Mouse (Mus musculus) CH12.LX (cell line): ENCODE results near the gene Gbp3. TPM values are rescaled to one million over a fixed set of nuclear protein-coding genes. Genes with fewer than 3 reads are reported as not detected.
A peak's percentile ranks its signal among the peaks of the same experiment; 100 is the strongest.

Source experiments
- DNase-seq: peaks from one replicate; pipeline ENCODE4 v3.0.0-alpha.2; 2013; ENCODE audit errors: extremely low read depth
- H3K27ac ChIP-seq: 2 replicates; pipeline ENCODE4 v1.5.1; 2012; ENCODE audit warnings: low read depth, mild to moderate bottlenecking, control low read depth, moderate library complexity; ENCODE audit not compliant: insufficient read depth
- H3K27me3 ChIP-seq: replicated peaks from 2 replicates; pipeline ENCODE3; 2012; ENCODE audit warnings: inconsistent platforms
- H3K36me3 ChIP-seq, 2 experiments: replicated peaks in 1 of 2; 2 replicates each; pipeline versions ENCODE3 to v1.6.1; 2012; ENCODE audit warnings: inconsistent platforms in 1 of 2, low read length in 1 of 2, mild to moderate bottlenecking in 1 of 2, mixed read lengths in 1 of 2, moderate library complexity in 1 of 2; ENCODE audit not compliant: control insufficient read depth in 1 of 2, insufficient read depth in 1 of 2
- H3K4me1 ChIP-seq, 2 experiments: 2 replicates each; pipeline ENCODE4 v1.6.1; 2012; ENCODE audit warnings: inconsistent platforms in 1 of 2, moderate library complexity in 1 of 2; ENCODE audit not compliant: insufficient read depth in 2 of 2, control insufficient read depth in 1 of 2
- H3K4me2 ChIP-seq: 2 replicates; pipeline ENCODE4 v1.6.1; 2012; ENCODE audit warnings: low read depth, mild to moderate bottlenecking, control low read depth; ENCODE audit not compliant: poor library complexity, insufficient read depth, severe bottlenecking
- H3K4me3 ChIP-seq, 3 experiments: fragments of 150-350 bp in 1 of 3; sonication (generic) in 1 of 3; replicated peaks in 1 of 3; 2 replicates each; pipeline versions ENCODE3 to v1.5.1; 2011 to 2012; ENCODE audit warnings: low read depth in 2 of 3, low read length in 2 of 3, mild to moderate bottlenecking in 2 of 3, moderate library complexity in 2 of 3, control low read depth in 1 of 3, improper control_type of control experiment in 1 of 3, inconsistent platforms in 1 of 3, mixed read lengths in 1 of 3; ENCODE audit not compliant: poor library complexity in 1 of 3
- H3K79me2 ChIP-seq: replicated peaks from 2 replicates; pipeline ENCODE4 v1.6.1; 2012; ENCODE audit warnings: mild to moderate bottlenecking, moderate library complexity; ENCODE audit not compliant: control insufficient read depth, poor library complexity, insufficient read depth, severe bottlenecking; ENCODE audit errors: extremely low read depth
- H3K9ac ChIP-seq: 2 replicates; pipeline ENCODE4 v1.6.1; 2012; ENCODE audit warnings: low read depth, mild to moderate bottlenecking, control low read depth, moderate library complexity; ENCODE audit not compliant: insufficient read depth
- H3K9me3 ChIP-seq: replicated peaks from 2 replicates; pipeline ENCODE3; 2012; ENCODE audit warnings: low read length, inconsistent platforms, mixed read lengths
- BHLHE40 ChIP-seq: IDR thresholded peaks from 2 replicates; pipeline ENCODE4 v1.6.1; 2011; ENCODE audit warnings: mild to moderate bottlenecking, low read depth, low read length, improper control_type of control experiment
- CHD1 ChIP-seq: IDR thresholded peaks from 2 replicates; pipeline ENCODE4 v1.6.1; 2012; ENCODE audit warnings: low read depth, low read length, improper control_type of control experiment, inconsistent platforms
- CHD2 ChIP-seq: IDR thresholded peaks from 2 replicates; pipeline ENCODE4 v1.6.1; 2011; ENCODE audit warnings: low read length, improper control_type of control experiment
- E2F4 ChIP-seq: IDR thresholded peaks from 2 replicates; pipeline ENCODE4 v1.6.1; 2011; ENCODE audit warnings: low read depth, low read length, improper control_type of control experiment; ENCODE audit not compliant: insufficient replicate concordance
- EP300 ChIP-seq: IDR thresholded peaks from 2 replicates; pipeline ENCODE4 v1.6.1; 2011; ENCODE audit warnings: low read length, improper control_type of control experiment
- ETS1 ChIP-seq: conservative IDR thresholded peaks from 2 replicates; pipeline ENCODE4 v1.6.1; 2012; ENCODE audit warnings: low read depth, mild to moderate bottlenecking, inconsistent platforms, low read length, improper control_type of control experiment, moderate library complexity
- GABPA ChIP-seq: IDR thresholded peaks from 2 replicates; pipeline ENCODE4 v1.6.1; 2012; ENCODE audit warnings: low read depth, low read length, improper control_type of control experiment, inconsistent platforms; ENCODE audit not compliant: insufficient replicate concordance
- HCFC1 ChIP-seq: IDR thresholded peaks from 2 replicates; pipeline ENCODE4 v1.6.1; 2012; ENCODE audit warnings: low read depth, mild to moderate bottlenecking, inconsistent platforms, low read length, improper control_type of control experiment
- JUN ChIP-seq: IDR thresholded peaks from 2 replicates; pipeline ENCODE4 v1.6.1; 2011; ENCODE audit warnings: low read depth, mild to moderate bottlenecking, low read length, improper control_type of control experiment, moderate library complexity; ENCODE audit not compliant: insufficient read depth
- KAT2A ChIP-seq: IDR thresholded peaks from 2 replicates; pipeline ENCODE4 v1.6.1; 2012; ENCODE audit warnings: low read length, improper control_type of control experiment, inconsistent platforms; ENCODE audit not compliant: insufficient replicate concordance
- MAFK ChIP-seq: IDR thresholded peaks from 2 replicates; pipeline ENCODE4 v1.6.1; 2011; ENCODE audit warnings: low read length, improper control_type of control experiment; ENCODE audit not compliant: insufficient replicate concordance
- MAX ChIP-seq: IDR thresholded peaks from 2 replicates; pipeline ENCODE4 v1.6.1; 2011; ENCODE audit warnings: low read length, improper control_type of control experiment
- MAZ ChIP-seq: IDR thresholded peaks from 2 replicates; pipeline ENCODE4 v1.6.1; 2012; ENCODE audit warnings: low read depth, mild to moderate bottlenecking, inconsistent platforms, low read length, improper control_type of control experiment, moderate library complexity
- MEF2A ChIP-seq: IDR thresholded peaks from 2 replicates; pipeline ENCODE4 v1.6.1; 2014; ENCODE audit warnings: low read depth, mild to moderate bottlenecking, inconsistent platforms, low read length, improper control_type of control experiment, borderline replicate concordance
- MXI1 ChIP-seq: IDR thresholded peaks from 2 replicates; pipeline ENCODE4 v1.6.1; 2011; ENCODE audit warnings: mild to moderate bottlenecking, low read depth, low read length, improper control_type of control experiment
- NELFE ChIP-seq: IDR thresholded peaks from 2 replicates; pipeline ENCODE4 v1.6.1; 2011; ENCODE audit warnings: low read depth, low read length, improper control_type of control experiment
- PAX5 ChIP-seq: IDR thresholded peaks from 2 replicates; pipeline ENCODE4 v1.6.1; 2012; ENCODE audit warnings: low read length, inconsistent platforms, mixed read lengths
- POLR2A ChIP-seq: IDR thresholded peaks from 2 replicates; pipeline ENCODE4 v1.6.1; 2011; ENCODE audit warnings: low read depth, mild to moderate bottlenecking, improper control_type of control experiment, low read length
- RCOR1 ChIP-seq: conservative IDR thresholded peaks from 2 replicates; pipeline ENCODE4 v1.6.1; 2012; ENCODE audit warnings: low read depth, mild to moderate bottlenecking, inconsistent platforms, low read length, improper control_type of control experiment
- TBP ChIP-seq: conservative IDR thresholded peaks from 2 replicates; pipeline ENCODE4 v1.6.1; 2011; ENCODE audit warnings: low read depth, low read length, improper control_type of control experiment
- UBTF ChIP-seq: IDR thresholded peaks from 2 replicates; pipeline ENCODE4 v1.6.1; 2012; ENCODE audit warnings: low read depth, mild to moderate bottlenecking, inconsistent platforms, low read length, improper control_type of control experiment, moderate library complexity
- USF2 ChIP-seq: conservative IDR thresholded peaks from 2 replicates; pipeline ENCODE4 v1.6.1; 2011; ENCODE audit warnings: low read depth, low read length, improper control_type of control experiment
- ZMIZ1 ChIP-seq: IDR thresholded peaks from 2 replicates; pipeline ENCODE4 v1.6.1; 2012; ENCODE audit warnings: low read depth, mild to moderate bottlenecking, inconsistent platforms, low read length, improper control_type of control experiment
- ZNF384 ChIP-seq: IDR thresholded peaks from 2 replicates; pipeline ENCODE4 v1.6.1; 2012; ENCODE audit warnings: low read depth, low read length, improper control_type of control experiment, inconsistent platforms
- dilution Hi-C: fragments of 300-500 bp; cut with MboI; formaldehyde crosslinking; loops from 2 replicates; pipeline ENCODE4 v1.14.3; 2020; ENCODE audit warnings: low sequenced_read_pairs; ENCODE audit not compliant: extremely low pct_unique_long_range_greater_than_20kb, extremely low pct_ligation_motif_present
- in situ Hi-C: fragments of 300-500 bp; cut with MboI; formaldehyde crosslinking; loops from 3 replicates; pipeline ENCODE4 v1.14.3; 2019; ENCODE audit warnings: low sequenced_read_pairs, low pct_ligation_motif_present, low pct_unique_long_range_greater_than_20kb, mixed read lengths
- polyA plus RNA-seq: library from polyadenylated mRNA; unstranded; fragments of >175 nt; gene quantifications from 2 replicates; pipeline ENCODE4 v1.2.1, GENCODE M21; 2012; ENCODE audit warnings: low read depth; ENCODE audit not compliant: insufficient read length
- total RNA-seq, 2 experiments: library from RNA; depleted of rRNA; stranded (reverse); fragments of 300-350 nt in 1 of 2; fragments of >200 nt in 1 of 2; gene quantifications; 2 replicates each; pipeline ENCODE4 v1.2.3; 2012 to 2014

Gene Gbp3
- total and polyA plus RNA-seq, 3 experiments: 89.0 to 91.4 (median 90.6) TPM

DNA sequence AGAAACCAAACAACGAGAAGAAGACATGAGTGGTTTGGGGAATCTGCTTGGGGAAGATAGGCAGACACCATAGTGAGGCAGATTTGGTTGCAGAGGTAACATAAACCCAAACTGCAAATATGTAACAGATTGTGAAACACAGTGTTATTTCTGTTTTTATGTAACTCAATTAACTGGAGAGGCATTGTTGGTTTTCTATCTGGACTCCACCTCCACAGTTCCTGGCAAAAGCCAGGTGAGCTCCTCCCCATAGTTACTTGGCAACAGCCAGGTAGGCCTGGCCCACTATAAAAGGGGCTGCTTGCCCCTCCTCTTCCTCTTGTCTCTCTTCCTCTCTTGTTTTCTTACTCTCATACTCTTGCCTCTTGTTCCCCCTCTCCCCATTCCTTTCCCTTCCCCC lies 5.2 kb upstream of the Gbp3 start:
- no peak for DNase-seq
- Histone ChIP-seq H3K79me2 (no peaks in the 10 kb centered on the region), H3K4me2 (no peak overlapping the region), H3K9ac (no peak overlapping the region), H3K4me1 (peaks cover 9 to 32% of the 10 kb centered on the region in 2 experiments), H3K9me3 (no peaks in the 10 kb centered on the region), H3K4me3 (no peak overlapping the region), H3K27ac (no peak overlapping the region), H3K27me3 (no peaks in the 10 kb centered on the region), H3K36me3 (no peaks in the 10 kb centered on the region)
- in situ Hi-C loops (no loop called here), dilution Hi-C loops (no loop called here)
- TF ChIP-seq EP300 (no peak), UBTF (no peak), ETS1 (no peak), MAZ (no peak), RCOR1 (no peak), CHD1 (no peak), NELFE (no peak), MAX (no peak), ZNF384 (no peak)

DNA sequence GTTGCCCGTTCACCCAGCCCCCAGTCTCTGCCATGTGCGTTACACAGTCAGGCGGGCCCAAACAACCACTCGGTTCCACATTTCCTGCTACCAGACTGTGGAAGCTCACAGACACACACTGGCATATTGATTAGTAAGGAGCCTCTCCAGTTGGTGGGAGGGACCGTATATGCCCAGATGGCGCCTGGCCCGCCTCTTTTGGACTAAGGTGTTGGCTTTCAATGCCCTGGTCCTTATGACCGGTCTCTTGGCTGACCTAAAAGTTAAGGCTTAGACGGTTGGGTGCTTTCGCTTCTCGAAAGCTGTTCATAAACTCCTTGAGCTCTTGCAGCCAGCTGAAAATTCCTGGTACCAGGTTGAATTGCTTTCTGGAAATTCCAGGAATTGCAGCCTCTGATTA lies 4.2 kb upstream of the Gbp3 start:
- H3K27me3 ChIP-seq: no peaks in the 10 kb centered on the region
- in situ Hi-C loops: no loop called here
- no peak overlapping the region for H3K9ac ChIP-seq
- no peaks in the 10 kb centered on the region for H3K36me3 ChIP-seq
- dilution Hi-C loops: no loop called here
- H3K79me2 ChIP-seq: no peaks in the 10 kb centered on the region
- no peak overlapping the region for H3K4me2 ChIP-seq
- DNase-seq: no peak
- H3K4me3 ChIP-seq: no peak overlapping the region
- H3K4me1 ChIP-seq: peaks cover 11 to 27% of the 10 kb centered on the region in 2 experiments
- no peaks in the 10 kb centered on the region for H3K9me3 ChIP-seq
- no peak overlapping the region for H3K27ac ChIP-seq
- TF ChIP-seq POLR2A: no peak
- TF ChIP-seq KAT2A: no peak
- TF ChIP-seq MEF2A: no peak
- no peak for TF ChIP-seq CHD2
- TF ChIP-seq EP300: no peak
- TF ChIP-seq, all 38 proteins: peak for 0

DNA sequence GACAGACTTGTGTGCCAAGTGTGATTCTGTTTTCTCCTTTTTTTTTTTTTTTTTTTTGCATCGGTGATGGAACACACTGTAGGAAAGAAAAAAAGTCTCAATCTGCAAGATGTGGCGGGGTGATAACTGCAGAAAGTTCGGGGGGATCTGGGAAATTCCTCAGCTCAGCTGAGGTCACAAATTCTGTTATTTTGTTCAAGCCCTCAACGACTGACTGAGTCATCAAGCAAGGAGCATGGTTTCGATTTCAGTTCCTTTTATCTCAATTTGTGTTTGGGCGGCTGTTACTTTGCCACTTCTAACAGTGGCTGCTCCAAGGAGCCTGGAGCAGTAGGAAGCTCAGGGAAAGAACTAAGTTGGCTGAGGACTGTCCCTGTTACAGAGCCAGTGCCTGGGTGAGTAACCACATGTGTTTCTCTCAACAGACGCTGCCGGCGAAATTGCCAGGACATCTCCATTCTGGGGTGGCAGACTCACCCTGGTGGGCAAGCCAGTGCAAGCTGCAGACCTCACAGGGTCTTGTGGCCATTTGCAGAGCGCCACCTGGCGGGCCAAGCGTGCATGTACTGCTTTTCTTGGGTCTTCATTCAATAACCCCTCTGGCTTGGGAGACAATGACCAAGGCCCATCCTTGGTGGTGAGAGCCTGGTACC lies 596 bp downstream of the Gbp3 start:
- Histone ChIP-seq H3K9ac (peak overlapping the region; percentile 78), H3K27me3 (no peaks in the 10 kb centered on the region), H3K9me3 (no peaks in the 10 kb centered on the region), H3K27ac (peak overlapping the region; percentile 94), H3K4me3 (peak overlapping the region; percentile 55 to 69 (median 64)), H3K36me3 (peaks cover 18 to 27% of the 10 kb centered on the region in 2 experiments), H3K4me2 (peak overlapping the region; percentile 97), H3K79me2 (peaks cover 18% of the 10 kb centered on the region), H3K4me1 (peaks cover 12 to 37% of the 10 kb centered on the region in 2 experiments)
- DNase-seq: peak; percentile 99
- dilution Hi-C loops (no loop called here), in situ Hi-C loops (loop anchor here (5.0 to 10.0 kb wide), 2 partner anchors 68 to 144 kb away; partner anchors contain the start of genes Gbp5 and Kyat3)
- peak; percentile 52; the same call in 1 of the 2 replicates for TF ChIP-seq TBP
- no peak for TF ChIP-seq PAX5
- TF ChIP-seq E2F4: peak; percentile 80; the same call in 1 of the 2 replicates
- TF ChIP-seq JUN: peak; percentile 97
- TF ChIP-seq MAFK: peak; percentile 64
- peak; percentile 99 for TF ChIP-seq ETS1
- peak; percentile 68 for TF ChIP-seq ZMIZ1
- TF ChIP-seq MXI1: peak; percentile 87
- TF ChIP-seq UBTF: 0 out of 2 replicates have a peak, but pooled peaks have one; percentile 31
- TF ChIP-seq USF2: no peak; the same call in 1 of the 2 replicates
- peak; percentile 86 for TF ChIP-seq BHLHE40
- TF ChIP-seq GABPA: no peak
- peak; percentile 89 for TF ChIP-seq CHD2
- TF ChIP-seq HCFC1: peak; percentile 29; the same call in 1 of the 2 replicates
- peak; percentile 90 for TF ChIP-seq MEF2A
- TF ChIP-seq ZNF384: peak; percentile 96
